Mouse (Mus musculus) CH12.LX (cell line): ENCODE data around the gene Rrp36.

Experiments
- CTCF ChIP-seq, 2 experiments: IDR thresholded peaks in 1 of 2; conservative IDR thresholded peaks in 1 of 2; 2 replicates each; pipeline ENCODE4 v1.5.1; 2011 to 2012; ENCODE audit warnings: low read depth in 2 of 2, low read length in 2 of 2, improper control_type of control experiment in 1 of 2, inconsistent platforms in 1 of 2, mild to moderate bottlenecking in 1 of 2, moderate library complexity in 1 of 2
- MAX ChIP-seq: IDR thresholded peaks from 2 replicates; pipeline ENCODE4 v1.6.1; 2011; ENCODE audit warnings: low read length, improper control_type of control experiment
- POLR2A ChIP-seq: IDR thresholded peaks from 2 replicates; pipeline ENCODE4 v1.6.1; 2011; ENCODE audit warnings: low read depth, mild to moderate bottlenecking, improper control_type of control experiment, low read length

DNA sequence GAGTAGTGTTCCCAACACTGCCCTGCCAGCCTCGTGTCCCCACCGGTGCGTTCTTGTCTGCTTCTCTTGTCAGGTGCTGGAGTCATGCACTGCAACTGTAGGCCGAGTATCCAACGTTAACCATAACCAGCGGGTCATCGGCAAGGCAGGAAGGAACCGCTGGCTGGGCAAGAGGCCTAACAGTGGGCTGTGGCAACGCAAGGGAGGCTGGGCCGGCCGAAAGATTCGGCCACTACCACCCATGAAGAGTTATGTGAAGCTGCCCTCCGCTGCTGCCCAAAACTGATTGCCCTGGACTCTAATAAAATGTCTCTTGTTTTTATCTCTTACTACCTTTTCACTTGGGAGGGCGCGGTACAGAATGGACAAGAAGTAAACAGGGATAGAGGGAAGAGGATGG is 24.3 kb downstream of the Rrp36 start:
- no peak for TF ChIP-seq MAX
- no peak for TF ChIP-seq CTCF (conservative IDR thresholded peaks at IDR 0.05 in 1 of 2, IDR thresholded peaks at IDR 0.05 in 1 of 2; ENCODE audit: low read depth in 2 of 2, low read length in 2 of 2)
- TF ChIP-seq POLR2A = no peak
